In genomic region chr12:112746808-112747605, GRCm38 (mm10) we compare ENCODE assay signal across 8 mouse cellular contexts. TPM values are rescaled to one million over a fixed set of nuclear protein-coding genes. Genes with fewer than 3 reads are reported as not detected.
A peak's percentile ranks its signal among the peaks of the same experiment; 100 is the strongest.
DNase-seq lines count a peak whose midpoint lies in the region; ATAC-seq and TF ChIP-seq lines count a peak whose summit lies in the region.

No protein-coding gene starts in this region.

- WGBS in kidney, adult 2 months: 27% methylated on average over 10 of the region's 10 CpGs
- 13% methylated on average over 10 of the region's 10 CpGs for WGBS in embryonic facial prominence, embryonic 11.5 days
- WGBS in limb, embryonic 15.5 days: 20% methylated on average over 10 of the region's 10 CpGs

- H3K4me2 ChIP-seq in embryonic facial prominence, embryonic 11.5 days (ENCODE audit: low read depth, low read length): peak overlapping the region; percentile 25
- peak overlapping the region; percentile 10; the same call in 1 of the 2 replicates for H3K4me2 ChIP-seq in limb, embryonic 15.5 days

- H3K9ac ChIP-seq in embryonic facial prominence, embryonic 11.5 days (replicated peaks; ENCODE audit: low read length): peak overlapping the region; percentile 32; the same call in 1 of the 2 replicates
- peak overlapping the region; percentile 11; the same call in 1 of the 2 replicates for H3K9ac ChIP-seq in limb, embryonic 15.5 days

- no peaks in the 10 kb centered on the region for H3K27me3 ChIP-seq in kidney, adult 2 months (replicated peaks; ENCODE audit: control insufficient read depth, insufficient read depth, low read length)
- H3K27me3 ChIP-seq in embryonic facial prominence, embryonic 11.5 days (ENCODE audit: control insufficient read depth, insufficient read depth, low read length): no peaks in the 10 kb centered on the region
- no peaks in the 10 kb centered on the region for H3K27me3 ChIP-seq in limb, embryonic 15.5 days

- H3K4me1 ChIP-seq in kidney, adult 2 months (ENCODE audit: control insufficient read depth, insufficient read depth, low read length): no peaks in the 10 kb centered on the region
- peaks cover 4% of the 10 kb centered on the region; the same call in 1 of the 2 replicates for H3K4me1 ChIP-seq in embryonic facial prominence, embryonic 11.5 days (ENCODE audit: control insufficient read depth, insufficient read depth, low read length)
- peaks cover 24% of the 10 kb centered on the region for H3K4me1 ChIP-seq in limb, embryonic 15.5 days

- H3K36me3 ChIP-seq in kidney, adult 2 months (ENCODE audit: control insufficient read depth, insufficient read depth, low read length): no peaks in the 10 kb centered on the region; the same call in 1 of the 2 replicates
- H3K36me3 ChIP-seq in embryonic facial prominence, embryonic 11.5 days (replicated peaks; ENCODE audit: control insufficient read depth, insufficient read depth, low read depth, low read length): no peaks in the 10 kb centered on the region
- H3K36me3 ChIP-seq in limb, embryonic 15.5 days: peaks cover 27% of the 10 kb centered on the region

- H3K27ac ChIP-seq in kidney, adult 2 months (ENCODE audit: insufficient read depth, low read depth, low read length): no peak overlapping the region
- peak overlapping the region; percentile 70; the same call in 1 of the 2 replicates for H3K27ac ChIP-seq in embryonic facial prominence, embryonic 11.5 days (replicated peaks; ENCODE audit: low read depth, low read length)
- H3K27ac ChIP-seq in limb, embryonic 15.5 days: peak overlapping the region; percentile 72

- no peak for TF ChIP-seq POLR2A in kidney, adult 2 months (IDR thresholded peaks at IDR 0.05; ENCODE audit: low read depth, low read length)

- peak; percentile 25; the same call in 1 of the 2 replicates for TF ChIP-seq CTCF in kidney, adult 2 months (conservative IDR thresholded peaks at IDR 0.05; ENCODE audit: insufficient read depth, insufficient read length, low read depth, low read length)

- DNase-seq in kidney, adult 2 months: peak; percentile 57
- no peak for DNase-seq in kidney, adult 18-20 months
- peak; percentile 57 for DNase-seq in Muller cell, postnatal 12 days (ENCODE audit: inconsistent ontology term)
- DNase-seq in embryonic facial prominence, embryonic 11.5 days (ENCODE audit: low spot score): peak; percentile 87
- peak; percentile 33 to 58 for DNase-seq in heart, postnatal 36 days
- peak; percentile 19 to 51 for DNase-seq in natural killer cell, adult 2 months (ENCODE audit: low spot score in 2 of 2)
- no peak for DNase-seq in frontal cortex, postnatal 10 days (ENCODE audit: low spot score in 2 of 2)

- intact Hi-C loops in heart, postnatal 36 days (cut with DNase I): loop anchor here (1.0 to 5.0 kb wide), 2 partner anchors 55 to 97 kb away; partner anchors contain the start of gene Ahnak2

- peak; percentile 37; the same call in 1 of the 2 replicates for ATAC-seq in embryonic facial prominence, embryonic 11.5 days (replicated peaks; ENCODE audit: insufficient number of reproducible peaks, low FRiP score, low TSS enrichment, low read depth)
- ATAC-seq in limb, embryonic 15.5 days (ENCODE audit: insufficient number of reproducible peaks, low FRiP score, low TSS enrichment, low read depth): peak; percentile 20; the same call in 1 of the 2 replicates

- H3K9me3 ChIP-seq in embryonic facial prominence, embryonic 11.5 days (replicated peaks; ENCODE audit: control insufficient read depth, low read length): no peaks in the 10 kb centered on the region
- H3K9me3 ChIP-seq in limb, embryonic 15.5 days: no peaks in the 10 kb centered on the region

- H3K4me3 ChIP-seq in kidney, adult 2 months (ENCODE audit: insufficient read depth, low read depth, low read length): no peak overlapping the region
- no peak overlapping the region for H3K4me3 ChIP-seq in embryonic facial prominence, embryonic 11.5 days (ENCODE audit: low read depth, low read length)
- no peak overlapping the region for H3K4me3 ChIP-seq in limb, embryonic 15.5 days

RNA-seq across cellular contexts. Expression of gene Pld4, which starts 13.4 kb away (rescaled TPM):
- 19.6 and 23.7 TPM in 2 replicates for polyA plus RNA-seq in kidney, adult 2 months (2012; rRNA removed)
- polyA plus RNA-seq in embryonic facial prominence, embryonic 11.5 days (2014; fragmentation: Nextera tagmentation; extraction: Ambion mirVana): 3.4 and 6.5 TPM in 2 replicates
- 1 to 10 TPM; 6.1 to 8.9 TPM for total RNA-seq in heart, postnatal 36 days (2021)
- polyA plus RNA-seq in limb, embryonic 15.5 days (2015; fragmentation: Nextera tagmentation; extraction: Ambion mirVana): 13.1 and 14.5 TPM in 2 replicates

RNA-seq across cellular contexts. Expression of gene Cep170b, which starts 26.8 kb away (rescaled TPM):
- polyA plus RNA-seq in kidney, adult 2 months (2012; rRNA removed): 63.4 and 75.3 TPM in 2 replicates
- polyA plus RNA-seq in embryonic facial prominence, embryonic 11.5 days (2014; fragmentation: Nextera tagmentation; extraction: Ambion mirVana): 5.3 and 8.0 TPM in 2 replicates
- total RNA-seq in heart, postnatal 36 days (2021): 10 to 100 TPM in 1 of 2 experiments, 1 to 10 TPM in 1; 9.2 to 11.3 TPM
- 24.0 and 26.7 TPM in 2 replicates for polyA plus RNA-seq in limb, embryonic 15.5 days (2015; fragmentation: Nextera tagmentation; extraction: Ambion mirVana)

RNA-seq across cellular contexts. Expression of gene Ahnak2, which starts 55.5 kb away (rescaled TPM):
- 0.70 and 0.99 TPM in 2 replicates for polyA plus RNA-seq in kidney, adult 2 months (2012; rRNA removed)
- polyA plus RNA-seq in embryonic facial prominence, embryonic 11.5 days (2014; fragmentation: Nextera tagmentation; extraction: Ambion mirVana): 0.13 and 0.18 TPM in 2 replicates
- 10 to 100 TPM; 14.1 to 20.2 TPM for total RNA-seq in heart, postnatal 36 days (2021)
- polyA plus RNA-seq in limb, embryonic 15.5 days (2015; fragmentation: Nextera tagmentation; extraction: Ambion mirVana): 9.4 and 9.8 TPM in 2 replicates

Comparison
In these comparisons a context has a peak if more than half of its experiments do, and no peak if none do; other contexts are left out.
1. DNase-seq: peak in kidney, adult 2 months (single experiment), Muller cell, postnatal 12 days (single experiment), embryonic facial prominence, embryonic 11.5 days (single experiment), heart, postnatal 36 days (2 of 2) and natural killer cell, adult 2 months (2 of 2); none in kidney, adult 18-20 months (single experiment) and frontal cortex, postnatal 10 days (0 of 2).